Mouse (Mus musculus) kidney, embryonic 15.5 days (tissue): Measurements from ENCODE around the gene Grk5. TPM values are rescaled to one million over a fixed set of nuclear protein-coding genes. Genes with fewer than 3 reads are reported as not detected.
A peak's percentile ranks its signal among the peaks of the same experiment; 100 is the strongest.
"Not testable (repeated sequence)": the region's sequence is repeated elsewhere in the genome, so short reads cannot be mapped to it uniquely, and the experiment has no call there.

Experiments used
- ATAC-seq: fragments of 200-750 bp; cut with Nextera tagmentation; replicated peaks from 2 replicates; pipeline ENCODE4 v1.8.0; 2017; ENCODE audit warnings: moderate TSS enrichment; ENCODE audit not compliant: low FRiP score
- H3K27ac ChIP-seq: fragments of 300-500 bp; sonication (generic); 2 replicates; pipeline ENCODE4 v1.5.1; 2015; ENCODE audit warnings: mild to moderate bottlenecking, inconsistent platforms
- H3K27me3 ChIP-seq: fragments of 300-500 bp; sonication (generic); 2 replicates; pipeline ENCODE4 v1.6.1; 2015; ENCODE audit warnings: inconsistent platforms
- H3K36me3 ChIP-seq: fragments of 300-500 bp; sonication (generic); 2 replicates; pipeline ENCODE4 v1.6.1; 2015; ENCODE audit warnings: inconsistent platforms
- H3K4me1 ChIP-seq: fragments of 300-500 bp; sonication (generic); 2 replicates; pipeline ENCODE4 v1.6.1; 2015; ENCODE audit warnings: inconsistent platforms
- H3K4me2 ChIP-seq: fragments of 300-500 bp; sonication (generic); 2 replicates; pipeline ENCODE4 v1.6.1; 2015; ENCODE audit warnings: moderate library complexity, mild to moderate bottlenecking, inconsistent platforms
- H3K4me3 ChIP-seq: fragments of 300-500 bp; sonication (generic); replicated peaks from 2 replicates; pipeline ENCODE4 v1.5.1; 2015; ENCODE audit warnings: mild to moderate bottlenecking, inconsistent platforms
- H3K9ac ChIP-seq: fragments of 300-500 bp; sonication (generic); 2 replicates; pipeline ENCODE4 v1.6.1; 2015; ENCODE audit warnings: mild to moderate bottlenecking, inconsistent platforms
- H3K9me3 ChIP-seq: fragments of 300-500 bp; sonication (generic); replicated peaks from 2 replicates; pipeline ENCODE4 v1.6.1; 2016; ENCODE audit warnings: inconsistent platforms
- WGBS: fragments of 180-500 bp; shearing (Covaris S2); methylation state at CpG from one replicate; pipeline ENCODE4 v1.1.7; 2015; ENCODE audit warnings: mixed read lengths; 5-methylcytosine and 5-hydroxymethylcytosine counted together
- polyA plus RNA-seq: library from polyadenylated mRNA; unstranded; fragments of >200 nt; fragmentation: Nextera tagmentation; extraction: Ambion mirVana; gene quantifications from 2 replicates; pipeline ENCODE4 v1.2.1, GENCODE M21; 2015

Grk5 gene
- 2.3 and 2.5 TPM in 2 replicates for polyA plus RNA-seq

DNA sequence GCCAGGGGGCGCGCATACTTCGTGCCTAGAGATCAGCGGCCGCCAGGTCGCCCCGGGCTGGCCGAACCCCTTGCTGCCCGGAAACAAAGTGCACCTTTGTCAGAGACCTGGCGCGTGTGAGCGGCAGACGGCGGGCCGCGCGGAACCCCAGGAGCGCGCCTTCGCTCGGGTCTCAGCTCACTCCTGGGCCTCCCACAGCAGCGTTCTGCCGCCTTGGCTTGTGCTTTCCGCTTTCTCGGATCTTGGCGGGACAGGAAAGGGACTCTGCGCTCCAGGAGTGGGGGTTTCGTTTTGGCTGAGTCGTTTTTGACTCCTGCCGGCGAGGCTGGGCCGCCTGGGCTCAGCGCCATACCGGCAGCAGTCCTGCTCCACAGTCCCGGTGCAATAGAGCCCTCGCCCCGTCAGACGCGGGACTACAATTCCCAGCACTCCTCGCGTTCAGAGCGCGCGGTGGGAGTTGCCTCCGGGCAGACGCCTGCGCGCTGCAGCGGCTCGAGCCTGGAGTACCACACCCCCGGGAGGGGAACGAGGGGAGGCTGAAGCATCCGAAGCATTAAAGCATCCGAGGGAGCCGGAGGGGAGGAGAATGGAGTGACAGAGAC lies at the start of gene Grk5:
Gene Grk5, plus strand, starts transcription at position 36 of the 602 bp plus-strand sequence.
- Histone ChIP-seq H3K9me3 (no peaks in the 10 kb centered on the region), H3K27me3 (no peaks in the 10 kb centered on the region), H3K36me3 (no peaks in the 10 kb centered on the region), H3K27ac (peak within 1 kb of the TSS; percentile 99), H3K9ac (peak within 1 kb of the TSS; percentile 89), H3K4me2 (peak within 1 kb of the TSS; percentile 91), H3K4me3 (peak within 1 kb of the TSS; percentile 89), H3K4me1 (peaks cover 23% of the 10 kb centered on the region)
- WGBS, result under 1% methylated on average over 55 of the region's 55 CpGs
- ATAC-seq, result peak; percentile 99

DNA sequence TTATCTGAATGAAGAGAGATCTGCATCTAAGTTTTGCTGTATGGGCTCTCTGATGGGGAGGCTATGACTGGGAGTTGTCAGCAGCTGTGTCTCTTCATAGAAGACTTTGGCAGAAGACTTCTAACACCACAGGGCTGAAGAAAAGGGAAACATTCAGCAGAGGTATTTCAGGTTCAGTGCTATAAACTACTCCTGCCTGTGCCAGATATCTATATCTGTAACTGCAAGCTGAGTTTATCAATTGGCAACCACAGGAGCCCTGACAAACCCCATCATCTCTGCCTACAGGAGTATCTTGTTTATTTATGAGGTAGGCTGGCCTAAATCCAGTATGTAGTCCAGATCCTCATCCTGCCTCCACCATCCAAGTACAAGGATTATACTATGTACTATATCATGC lies 46.2 kb upstream of the Grk5 start:
- H3K4me1 ChIP-seq, result no peaks in the 10 kb centered on the region
- no peak for ATAC-seq
- H3K27me3 ChIP-seq, result no peaks in the 10 kb centered on the region
- H3K9ac ChIP-seq, result no peak overlapping the region
- H3K27ac ChIP-seq, result no peak overlapping the region
- no peak overlapping the region for H3K4me2 ChIP-seq
- no peak overlapping the region for H3K4me3 ChIP-seq
- H3K36me3 ChIP-seq, result peaks cover 43% of the 10 kb centered on the region
- H3K9me3 ChIP-seq, result no peaks in the 10 kb centered on the region

DNA sequence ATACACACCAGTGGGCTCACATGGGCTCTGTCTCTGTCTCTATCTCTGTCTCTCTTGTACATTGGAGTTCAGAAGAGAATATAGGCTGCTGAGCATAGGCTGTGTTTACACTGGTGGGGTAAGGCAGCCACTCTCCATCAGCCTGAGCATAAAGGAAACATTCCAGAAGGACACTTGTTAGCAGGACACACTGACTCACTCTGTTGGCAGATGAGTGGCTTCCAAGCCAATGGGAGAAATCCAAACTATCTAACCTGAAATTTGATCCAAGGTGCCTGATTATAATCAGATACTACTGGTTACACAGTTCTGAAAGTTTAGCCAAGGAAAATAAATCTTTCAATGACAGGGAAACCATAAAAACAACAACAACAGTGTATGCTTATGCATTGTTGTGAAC lies 43.8 kb upstream of the Grk5 start:
- no peaks in the 10 kb centered on the region for H3K4me1 ChIP-seq
- no peaks in the 10 kb centered on the region for H3K27me3 ChIP-seq
- no peaks in the 10 kb centered on the region for H3K9me3 ChIP-seq
- H3K4me3 ChIP-seq, result no peak overlapping the region
- H3K36me3 ChIP-seq, result peaks cover 33% of the 10 kb centered on the region
- ATAC-seq, result no peak
- H3K4me2 ChIP-seq, result no peak overlapping the region
- H3K27ac ChIP-seq, result no peak overlapping the region
- H3K9ac ChIP-seq, result no peak overlapping the region

- H3K4me2 ChIP-seq, result peak within 1 kb of the TSS; percentile 61
- H3K27me3 ChIP-seq, result no peaks in the 10 kb centered on the region
- peaks cover 31% of the 10 kb centered on the region for H3K36me3 ChIP-seq
- H3K9ac ChIP-seq, result peak within 1 kb of the TSS; percentile 52
- H3K4me1 ChIP-seq, result no peaks in the 10 kb centered on the region; the same call in 1 of the 2 replicates
- peak within 1 kb of the TSS; percentile 61 for H3K4me3 ChIP-seq
- peak; percentile 100 for ATAC-seq
- H3K9me3 ChIP-seq, result no peaks in the 10 kb centered on the region
- H3K27ac ChIP-seq, result peak within 1 kb of the TSS; percentile 81
- WGBS, result 3% methylated on average over 30 of the region's 30 CpGs
These were observed 28.5 kb upstream of the Grk5 start, which contains the start of gene Sfxn4 for GRCm38 (mm10) chr19:60860868-60861700. Gene Sfxn4 (minus strand): TSS chr19:60861479.

- H3K4me3 ChIP-seq, H3K9me3 ChIP-seq, H3K4me1 ChIP-seq, H3K4me2 ChIP-seq, ATAC-seq, H3K27me3 ChIP-seq, H3K9ac ChIP-seq, H3K27ac ChIP-seq: not testable (repeated sequence)
- 94% methylated on average over 4 of the region's 4 CpGs for WGBS
- H3K36me3 ChIP-seq, result peaks cover 61% of the 10 kb centered on the region
These were observed 23.4 kb upstream of the Grk5 start for GRCm38 (mm10) chr19:60866169-60866568.

DNA sequence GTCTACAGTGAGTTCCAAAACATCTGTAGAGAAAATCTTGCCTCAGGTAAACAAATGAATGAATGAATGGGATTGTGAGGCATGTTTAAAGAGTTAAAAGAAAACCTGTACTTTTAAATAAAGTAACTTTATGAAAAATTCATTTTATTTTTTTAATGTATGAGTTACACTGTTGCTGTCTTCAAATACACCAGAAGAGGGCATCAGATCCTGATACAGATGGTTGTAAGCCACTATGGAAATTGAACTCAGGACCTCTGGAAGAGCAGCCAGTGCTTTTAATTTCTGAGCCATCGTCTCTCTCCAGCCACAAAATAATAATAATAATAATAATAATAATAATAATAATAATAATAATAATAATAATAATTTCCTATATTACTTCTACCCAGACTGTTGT lies 19.1 kb upstream of the Grk5 start:
- H3K36me3 ChIP-seq, result peaks cover 58% of the 10 kb centered on the region

DNA sequence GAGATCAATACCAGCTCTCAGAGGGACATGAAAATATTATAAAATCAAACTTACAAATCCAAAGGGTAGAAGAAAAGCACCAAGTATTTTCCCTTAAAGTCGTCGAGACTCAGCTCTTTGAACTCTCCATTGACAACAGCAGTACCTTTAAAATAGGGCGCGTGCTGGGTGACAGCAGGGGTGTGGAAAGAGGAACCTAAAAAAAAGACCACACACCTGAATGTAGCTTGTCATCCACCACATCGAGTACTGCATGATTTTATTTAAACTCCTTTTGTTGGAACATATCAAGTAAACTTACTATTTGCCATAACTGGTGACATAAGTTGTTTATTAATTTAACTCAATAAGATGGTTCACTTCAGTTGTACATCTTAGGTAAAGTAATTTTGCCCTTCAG lies 18.2 kb upstream of the Grk5 start:
- H3K4me1 ChIP-seq, result peaks cover 18% of the 10 kb centered on the region
- peaks cover 56% of the 10 kb centered on the region for H3K36me3 ChIP-seq
- H3K9ac ChIP-seq, result no peak overlapping the region
- no peak overlapping the region for H3K4me2 ChIP-seq
- H3K27me3 ChIP-seq, result no peaks in the 10 kb centered on the region
- no peaks in the 10 kb centered on the region for H3K9me3 ChIP-seq
- WGBS, result 92% methylated on average over 5 of the region's 5 CpGs
- no peak overlapping the region for H3K27ac ChIP-seq
- no peak for ATAC-seq
- H3K4me3 ChIP-seq, result no peak overlapping the region

More for the DNA sequence above, 19.1 kb upstream of the Grk5 start:
- Histone ChIP-seq H3K27me3 (no peaks in the 10 kb centered on the region), H3K27ac (no peak overlapping the region), H3K4me2 (no peak overlapping the region), H3K9me3 (no peaks in the 10 kb centered on the region), H3K9ac (no peak overlapping the region), H3K4me1 (peaks cover 18% of the 10 kb centered on the region), H3K4me3 (no peak overlapping the region)
- 87% methylated on average over 1 of the region's 1 CpGs for WGBS
- no peak for ATAC-seq

- WGBS, result 68% methylated on average over 1 of the region's 1 CpGs
- Histone ChIP-seq H3K9me3 (no peaks in the 10 kb centered on the region), H3K27me3 (no peaks in the 10 kb centered on the region), H3K27ac (peak overlapping the region; percentile 87; the same call in 1 of the 2 replicates), H3K9ac (no peak overlapping the region), H3K4me1 (peaks cover 18% of the 10 kb centered on the region), H3K4me3 (no peak overlapping the region), H3K36me3 (peaks cover 49% of the 10 kb centered on the region), H3K4me2 (no peak overlapping the region)
- no peak; the same call in 1 of the 2 replicates for ATAC-seq
These were observed 17.3 kb upstream of the Grk5 start for GRCm38 (mm10) chr19:60872272-60872671.

DNA sequence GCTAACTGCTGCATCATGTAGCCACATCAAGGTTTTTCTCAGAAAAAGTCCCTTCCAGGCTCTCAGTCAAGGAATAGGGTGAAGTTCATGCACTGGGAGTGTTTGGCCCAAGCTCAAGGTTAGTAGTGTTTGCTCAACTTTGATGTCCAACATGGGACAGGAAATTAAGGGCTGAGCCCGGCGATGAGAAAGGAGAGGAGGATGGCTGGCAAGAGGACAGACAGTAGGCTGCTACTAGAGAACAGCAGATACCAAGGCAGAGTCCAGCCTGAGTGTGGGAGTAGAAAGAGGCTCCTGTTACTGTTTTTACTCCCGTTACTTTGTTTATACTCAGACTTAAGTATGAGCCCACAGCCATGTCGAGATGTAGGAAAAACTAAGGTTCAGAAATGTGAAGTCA lies 16.0 kb upstream of the Grk5 start:
- Histone ChIP-seq H3K4me1 (peaks cover 18% of the 10 kb centered on the region), H3K4me3 (peak overlapping the region; percentile 73), H3K9me3 (no peaks in the 10 kb centered on the region), H3K27me3 (no peaks in the 10 kb centered on the region), H3K9ac (peak overlapping the region; percentile 2; the same call in 1 of the 2 replicates), H3K27ac (peak overlapping the region; percentile 87), H3K36me3 (peaks cover 39% of the 10 kb centered on the region), H3K4me2 (peak overlapping the region; percentile 64)
- peak; percentile 10 for ATAC-seq
- WGBS, result 4% methylated on average over 4 of the region's 4 CpGs

GRCm38 (mm10) chr19:60874064-60874694 lies 15.4 kb upstream of the Grk5 start, which contains the start of gene Prdx3:
Gene Prdx3 (minus strand): TSS chr19:60874556.
- peaks cover 18% of the 10 kb centered on the region for H3K4me1 ChIP-seq
- no peaks in the 10 kb centered on the region for H3K9me3 ChIP-seq
- peaks cover 32% of the 10 kb centered on the region for H3K36me3 ChIP-seq
- peak within 1 kb of the TSS; percentile 87 for H3K27ac ChIP-seq
- no peaks in the 10 kb centered on the region for H3K27me3 ChIP-seq
- H3K9ac ChIP-seq, result peak within 1 kb of the TSS; percentile 69
- peak within 1 kb of the TSS; percentile 64 for H3K4me2 ChIP-seq
- peak; percentile 98 for ATAC-seq
- H3K4me3 ChIP-seq, result peak within 1 kb of the TSS; percentile 73
- WGBS, result under 1% methylated on average over 28 of the region's 28 CpGs

- Histone ChIP-seq H3K9ac (no peak overlapping the region), H3K36me3 (no peaks in the 10 kb centered on the region), H3K9me3 (no peaks in the 10 kb centered on the region), H3K27ac (no peak overlapping the region), H3K27me3 (no peaks in the 10 kb centered on the region), H3K4me2 (no peak overlapping the region), H3K4me1 (no peaks in the 10 kb centered on the region), H3K4me3 (no peak overlapping the region)
- 10% methylated on average over 3 of the region's 3 CpGs for WGBS
- ATAC-seq, result peak; percentile 58; the same call in 1 of the 2 replicates
These were observed 6.4 kb upstream of the Grk5 start for GRCm38 (mm10) chr19:60883129-60883528.

DNA sequence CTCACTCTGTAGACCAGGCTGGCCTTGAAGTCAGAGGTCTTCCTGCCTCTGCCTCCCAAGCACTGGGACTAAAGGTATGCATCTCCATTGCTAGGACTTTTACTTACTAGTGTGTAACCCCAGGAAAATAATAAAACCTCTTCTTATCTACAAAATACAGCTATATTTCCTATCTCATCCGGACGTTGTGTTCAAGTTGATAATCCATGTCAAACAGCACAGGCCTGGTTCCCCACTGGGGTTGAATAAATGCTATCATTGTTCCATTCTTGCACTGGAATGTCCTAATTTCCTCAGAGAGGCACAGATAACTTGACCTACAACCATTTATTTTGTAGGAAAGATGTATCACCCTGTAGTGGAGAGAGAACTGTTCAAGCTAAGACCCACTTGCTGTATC lies 1.9 kb upstream of the Grk5 start:
- H3K27me3 ChIP-seq, result no peaks in the 10 kb centered on the region
- H3K36me3 ChIP-seq, result no peaks in the 10 kb centered on the region
- 92% methylated on average over 2 of the region's 2 CpGs for WGBS
- peaks cover 22% of the 10 kb centered on the region for H3K4me1 ChIP-seq
- H3K4me2 ChIP-seq, result no peak overlapping the region
- no peak for ATAC-seq
- H3K9ac ChIP-seq, result no peak overlapping the region
- no peak overlapping the region for H3K27ac ChIP-seq
- H3K4me3 ChIP-seq, result no peak overlapping the region
- H3K9me3 ChIP-seq, result no peaks in the 10 kb centered on the region
